Mouse (Mus musculus) stomach, embryonic 16.5 days (tissue): ENCODE results near the gene Bcl2l10. TPM values are rescaled to one million over a fixed set of nuclear protein-coding genes. Genes with fewer than 3 reads are reported as not detected.

Experiments used
- ATAC-seq: fragments of 200-750 bp; cut with Nextera tagmentation; 2 replicates; pipeline ENCODE4 v1.8.0; 2017; ENCODE audit warnings: moderate number of reproducible peaks, moderate TSS enrichment; ENCODE audit not compliant: insufficient read depth, low FRiP score
- H3K27ac ChIP-seq: fragments of 300-500 bp; sonication (generic); 2 replicates; pipeline ENCODE4 v1.5.1; 2014; ENCODE audit warnings: low read length
- H3K27me3 ChIP-seq: fragments of 300-500 bp; sonication (generic); 2 replicates; pipeline ENCODE4 v1.6.1; 2014; ENCODE audit warnings: low read length, control low read depth, mixed read lengths; ENCODE audit not compliant: control insufficient read depth, insufficient read depth
- H3K36me3 ChIP-seq: fragments of 300-500 bp; sonication (generic); 2 replicates; pipeline ENCODE4 v1.6.1; 2014; ENCODE audit warnings: low read length; ENCODE audit not compliant: control insufficient read depth, insufficient read depth
- H3K4me1 ChIP-seq: fragments of 300-500 bp; sonication (generic); 2 replicates; pipeline ENCODE4 v1.6.1; 2014; ENCODE audit warnings: low read length, control low read depth, mixed read lengths; ENCODE audit not compliant: control insufficient read depth, insufficient read depth
- H3K4me2 ChIP-seq: fragments of 300-500 bp; sonication (generic); 2 replicates; pipeline ENCODE4 v1.6.1; 2014; ENCODE audit warnings: low read depth, low read length, mixed read lengths
- H3K4me3 ChIP-seq: fragments of 300-500 bp; sonication (generic); replicated peaks from 2 replicates; pipeline ENCODE4 v1.5.1; 2014; ENCODE audit warnings: mild to moderate bottlenecking, low read length
- H3K9ac ChIP-seq: fragments of 300-500 bp; sonication (generic); 2 replicates; pipeline ENCODE4 v1.6.1; 2014; ENCODE audit warnings: low read length
- H3K9me3 ChIP-seq: fragments of 300-500 bp; sonication (generic); replicated peaks from 2 replicates; pipeline ENCODE4 v1.6.1; 2016; ENCODE audit warnings: low read length, control low read depth; ENCODE audit not compliant: control insufficient read depth
- WGBS: fragments of 180-500 bp; shearing (Covaris S2); extraction: QIAGEN DNeasy Blood & Tissue Kit; methylation state at CpG from one replicate; pipeline ENCODE4 v1.1.7; 2014; 5-methylcytosine and 5-hydroxymethylcytosine counted together
- polyA plus RNA-seq: library from polyadenylated mRNA; unstranded; fragments of >200 nt; fragmentation: Nextera tagmentation; extraction: Ambion mirVana; gene quantifications from 2 replicates; pipeline ENCODE4 v1.2.1, GENCODE M21; 2015

Bcl2l10 gene
- polyA plus RNA-seq, 1 experiment from 2014 or later, result not detected

DNA sequence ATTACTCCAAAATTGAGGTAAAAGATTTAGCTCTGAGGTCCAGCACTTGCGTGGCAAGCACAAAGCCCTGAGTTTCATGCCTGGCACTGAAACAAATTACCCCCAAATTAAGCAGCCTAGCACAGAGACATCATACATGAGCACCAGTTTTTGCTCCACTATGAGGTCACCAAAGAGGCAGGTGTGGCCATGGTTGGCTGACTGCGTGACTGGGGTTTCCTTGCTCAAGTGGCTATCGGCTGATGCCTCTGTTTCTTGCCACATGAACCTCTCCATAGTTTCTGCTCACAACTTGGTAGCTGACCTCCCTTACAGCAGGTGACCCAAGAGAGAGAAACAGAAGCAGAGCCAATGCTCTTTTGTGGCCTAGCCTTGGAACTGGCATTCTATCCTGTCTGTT lies 19.5 kb upstream of the Bcl2l10 start:
- H3K27ac ChIP-seq, result no peak overlapping the region
- H3K27me3 ChIP-seq, result no peaks in the 10 kb centered on the region
- no peak overlapping the region for H3K9ac ChIP-seq
- peaks cover 3% of the 10 kb centered on the region; the same call in 1 of the 2 replicates for H3K36me3 ChIP-seq
- no peak for ATAC-seq
- no peaks in the 10 kb centered on the region for H3K4me1 ChIP-seq
- H3K4me2 ChIP-seq, result no peak overlapping the region
- whole genome bisulfite sequencing, result 95% methylated on average over 3 of the region's 3 CpGs
- H3K9me3 ChIP-seq, result no peaks in the 10 kb centered on the region
- H3K4me3 ChIP-seq, result no peak overlapping the region

GRCm38 (mm10) chr9:75330821-75331220 lies 16.7 kb upstream of the Bcl2l10 start:
- 91% methylated on average over 8 of the region's 8 CpGs for WGBS
- Histone ChIP-seq H3K36me3 (peaks cover 9% of the 10 kb centered on the region), H3K9me3 (no peaks in the 10 kb centered on the region), H3K4me1 (no peaks in the 10 kb centered on the region), H3K9ac (no peak overlapping the region), H3K4me3 (no peak overlapping the region), H3K27me3 (no peaks in the 10 kb centered on the region), H3K4me2 (no peak overlapping the region), H3K27ac (no peak overlapping the region)
- no peak for ATAC-seq

GRCm38 (mm10) chr9:75334440-75334839 lies 13.1 kb upstream of the Bcl2l10 start:
- H3K4me3 ChIP-seq, result no peak overlapping the region
- H3K27me3 ChIP-seq, result no peaks in the 10 kb centered on the region
- no peak overlapping the region for H3K4me2 ChIP-seq
- H3K27ac ChIP-seq, result no peak overlapping the region
- H3K9me3 ChIP-seq, result no peaks in the 10 kb centered on the region
- no peak for ATAC-seq
- H3K9ac ChIP-seq, result no peak overlapping the region
- no peaks in the 10 kb centered on the region for H3K4me1 ChIP-seq
- 74% methylated on average over 4 of the region's 4 CpGs for WGBS
- peaks cover 12% of the 10 kb centered on the region for H3K36me3 ChIP-seq

DNA sequence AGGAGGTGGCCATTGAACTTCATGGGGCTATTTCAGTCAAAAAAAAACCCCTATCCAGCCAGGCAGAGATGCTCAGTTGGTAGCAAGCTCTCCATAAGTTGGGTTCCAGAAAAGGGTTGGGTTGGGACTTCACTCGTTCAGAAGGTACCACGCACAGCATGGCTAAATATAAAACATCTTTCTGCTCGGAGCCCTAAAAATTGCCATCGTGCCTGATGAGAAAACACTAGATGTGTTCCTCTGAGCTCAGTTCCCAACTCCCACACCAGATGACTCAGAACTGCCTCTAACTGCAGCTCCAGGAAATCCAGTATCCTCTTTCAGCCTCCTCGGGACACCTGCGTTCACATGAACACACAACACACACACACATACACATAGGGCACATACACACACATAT lies 9.5 kb upstream of the Bcl2l10 start:
- Histone ChIP-seq H3K27me3 (no peaks in the 10 kb centered on the region), H3K36me3 (peaks cover 15% of the 10 kb centered on the region), H3K4me2 (no peak overlapping the region), H3K4me3 (no peak overlapping the region), H3K9me3 (no peaks in the 10 kb centered on the region), H3K27ac (no peak overlapping the region), H3K9ac (no peak overlapping the region), H3K4me1 (no peaks in the 10 kb centered on the region)
- 90% methylated on average over 6 of the region's 6 CpGs for WGBS
- ATAC-seq, result no peak

GRCm38 (mm10) chr9:75342433-75342832 lies 5.1 kb upstream of the Bcl2l10 start:
- ATAC-seq, result no peak
- no peak overlapping the region for H3K4me2 ChIP-seq
- H3K9ac ChIP-seq, result no peak overlapping the region
- no peaks in the 10 kb centered on the region for H3K9me3 ChIP-seq
- H3K36me3 ChIP-seq, result peaks cover 12% of the 10 kb centered on the region; the same call in 1 of the 2 replicates
- no peaks in the 10 kb centered on the region for H3K27me3 ChIP-seq
- H3K4me3 ChIP-seq, result no peak overlapping the region
- no peak overlapping the region for H3K27ac ChIP-seq
- H3K4me1 ChIP-seq, result no peaks in the 10 kb centered on the region
- WGBS, result 76% methylated on average over 4 of the region's 4 CpGs

- Histone ChIP-seq H3K36me3 (0 out of 2 replicates have a peak, but pooled peaks cover 4% of the 10 kb centered on the region), H3K4me3 (no peak overlapping the region), H3K9ac (no peak overlapping the region), H3K9me3 (no peaks in the 10 kb centered on the region), H3K4me2 (no peak overlapping the region), H3K27ac (no peak overlapping the region), H3K27me3 (no peaks in the 10 kb centered on the region), H3K4me1 (no peaks in the 10 kb centered on the region)
- ATAC-seq, result no peak
- 91% methylated on average over 17 of the region's 17 CpGs for WGBS
Observed at GRCm38 (mm10) chr9:75348066-75348465, 508 bp downstream of the Bcl2l10 start.

- WGBS, result 86% methylated on average over 3 of the region's 3 CpGs
Observed at GRCm38 (mm10) chr9:75348641-75349040, 1.1 kb downstream of the Bcl2l10 start.

DNA sequence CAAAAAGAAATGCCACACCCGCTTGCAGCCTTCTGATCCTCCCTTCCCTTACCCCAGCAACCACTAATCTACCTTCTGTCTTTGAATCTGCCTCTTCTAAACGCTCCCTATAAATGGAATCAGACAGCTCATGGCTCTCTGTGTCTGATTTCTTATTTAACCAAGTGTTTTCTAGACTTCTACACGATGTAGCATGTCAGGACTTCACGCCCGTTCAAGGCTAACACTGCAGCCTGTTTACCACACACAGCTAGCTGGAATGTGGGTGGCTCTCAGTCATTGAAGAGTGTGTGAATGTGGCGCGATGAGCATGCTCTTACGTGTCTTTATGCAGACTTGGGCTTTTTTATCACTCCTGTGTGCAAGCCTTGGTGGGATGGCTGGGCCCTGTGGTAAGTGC lies 5.5 kb downstream of the Bcl2l10 start:
- no peaks in the 10 kb centered on the region for H3K36me3 ChIP-seq
- H3K9me3 ChIP-seq, result no peaks in the 10 kb centered on the region
- no peaks in the 10 kb centered on the region for H3K27me3 ChIP-seq
- H3K4me2 ChIP-seq, result no peak overlapping the region
- no peak overlapping the region for H3K9ac ChIP-seq
- WGBS, result 56% methylated on average over 8 of the region's 8 CpGs
- H3K27ac ChIP-seq, result peak overlapping the region; percentile 52
- H3K4me1 ChIP-seq, result no peaks in the 10 kb centered on the region
- H3K4me3 ChIP-seq, result no peak overlapping the region
- ATAC-seq, result peak; percentile 44; the same call in 1 of the 2 replicates

More at GRCm38 (mm10) chr9:75348641-75349040, 1.1 kb downstream of the Bcl2l10 start:
- no peak overlapping the region for H3K4me2 ChIP-seq
- no peaks in the 10 kb centered on the region for H3K4me1 ChIP-seq
- no peak overlapping the region for H3K4me3 ChIP-seq
- ATAC-seq, result no peak
- H3K9ac ChIP-seq, result no peak overlapping the region
- H3K9me3 ChIP-seq, result no peaks in the 10 kb centered on the region
- H3K27ac ChIP-seq, result no peak overlapping the region
- H3K27me3 ChIP-seq, result no peaks in the 10 kb centered on the region
- H3K36me3 ChIP-seq, result 0 out of 2 replicates have a peak, but pooled peaks cover 4% of the 10 kb centered on the region

- Histone ChIP-seq H3K27ac (no peak overlapping the region), H3K36me3 (no peaks in the 10 kb centered on the region), H3K27me3 (no peaks in the 10 kb centered on the region), H3K4me1 (no peaks in the 10 kb centered on the region), H3K4me3 (no peak overlapping the region), H3K9ac (no peak overlapping the region), H3K4me2 (no peak overlapping the region), H3K9me3 (no peaks in the 10 kb centered on the region)
- WGBS, result 82% methylated on average over 4 of the region's 4 CpGs
- ATAC-seq, result no peak
Observed at GRCm38 (mm10) chr9:75355783-75356182, 8.2 kb downstream of the Bcl2l10 start.
